Mouse (Mus musculus) layer of hippocampus, adult 8-10 months (tissue): Measurements from ENCODE around the gene Uncx. TPM values are rescaled to one million over a fixed set of nuclear protein-coding genes. Genes with fewer than 3 reads are reported as not detected.
A peak's percentile ranks its signal among the peaks of the same experiment; 100 is the strongest.

Experiments
- DNase-seq, 2 experiments: peaks; one replicate each; pipeline ENCODE4 v3.0.0; 2022; ENCODE audit warnings: low spot score in 2 of 2
- total RNA-seq, 4 experiments: library from RNA; stranded (reverse); gene quantifications; 2 replicates each; pipeline ENCODE4 v1.2.4; 2022

The Uncx gene
- total RNA-seq: not detected

- DNase-seq: no peak
These were observed at the start of gene Uncx for GRCm38 (mm10) chr5:139543214-139543613. Gene Uncx (plus strand): TSS chr5:139543494.

DNA sequence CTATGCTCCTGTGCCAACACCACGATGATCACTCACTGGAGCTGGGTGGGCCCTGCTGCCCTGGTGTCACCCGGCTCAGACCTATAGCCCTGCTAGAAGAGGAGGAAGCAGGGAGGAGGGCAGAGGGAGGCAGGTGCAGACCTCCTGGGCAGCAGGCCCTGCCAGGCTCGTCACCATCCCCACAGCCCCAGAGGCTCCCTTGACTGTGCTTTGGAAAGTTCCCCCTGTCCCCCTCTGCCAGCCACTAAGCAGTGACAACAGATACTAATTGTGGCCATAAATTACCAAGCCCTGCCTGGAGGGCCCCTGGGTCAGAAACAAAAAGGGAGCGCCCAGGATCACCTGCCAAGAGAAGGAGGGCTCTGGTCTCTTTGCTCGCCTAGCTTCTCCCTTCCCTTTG is 49.6 kb upstream of the Uncx start:
- no peak for DNase-seq

GRCm38 (mm10) chr5:139495019-139495669 is 48.1 kb upstream of the Uncx start:
- peak; percentile 41 to 64 for DNase-seq

DNA sequence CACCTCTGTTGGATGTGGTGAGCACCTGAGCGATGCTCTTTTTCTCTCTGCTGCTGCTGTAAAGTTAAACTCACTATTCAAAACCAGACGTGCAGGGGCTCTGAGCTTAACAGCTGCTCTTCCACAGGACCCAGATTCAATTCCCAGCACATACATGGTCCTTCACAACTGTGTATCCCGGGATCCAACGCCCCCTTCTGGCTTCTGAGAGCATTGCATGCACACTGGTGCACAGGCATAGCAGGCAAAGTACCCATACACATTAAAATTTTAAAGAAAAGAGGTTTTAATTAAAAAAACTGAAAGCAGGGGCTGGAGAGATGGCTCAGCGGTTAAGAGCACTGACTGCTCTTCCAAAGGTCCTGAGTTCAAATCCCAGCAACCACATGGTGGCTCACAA is 46.4 kb upstream of the Uncx start:
- no peak for DNase-seq

GRCm38 (mm10) chr5:139498791-139499190 is 44.5 kb upstream of the Uncx start:
- DNase-seq: no peak

DNA sequence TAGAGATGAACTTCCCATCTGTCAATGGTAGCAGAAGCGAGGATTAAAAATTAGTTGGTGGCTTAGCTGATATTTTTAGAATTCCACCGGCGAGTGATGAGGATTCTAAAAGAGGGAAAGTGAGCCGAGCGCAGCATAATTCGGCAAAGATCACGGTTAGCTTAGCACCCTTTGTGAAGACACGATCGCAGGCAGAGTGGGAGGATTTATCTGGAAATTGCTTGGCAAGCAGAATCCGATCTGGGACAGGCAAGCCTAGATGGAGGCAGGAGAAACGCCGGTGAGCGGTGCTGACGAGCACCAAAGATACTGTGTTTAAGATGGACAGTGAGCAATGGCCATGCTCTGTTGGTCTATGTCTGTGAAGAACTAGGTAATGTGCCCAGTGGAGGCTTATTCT is 41.0 kb upstream of the Uncx start:
- peak; percentile 35 to 48 for DNase-seq

DNA sequence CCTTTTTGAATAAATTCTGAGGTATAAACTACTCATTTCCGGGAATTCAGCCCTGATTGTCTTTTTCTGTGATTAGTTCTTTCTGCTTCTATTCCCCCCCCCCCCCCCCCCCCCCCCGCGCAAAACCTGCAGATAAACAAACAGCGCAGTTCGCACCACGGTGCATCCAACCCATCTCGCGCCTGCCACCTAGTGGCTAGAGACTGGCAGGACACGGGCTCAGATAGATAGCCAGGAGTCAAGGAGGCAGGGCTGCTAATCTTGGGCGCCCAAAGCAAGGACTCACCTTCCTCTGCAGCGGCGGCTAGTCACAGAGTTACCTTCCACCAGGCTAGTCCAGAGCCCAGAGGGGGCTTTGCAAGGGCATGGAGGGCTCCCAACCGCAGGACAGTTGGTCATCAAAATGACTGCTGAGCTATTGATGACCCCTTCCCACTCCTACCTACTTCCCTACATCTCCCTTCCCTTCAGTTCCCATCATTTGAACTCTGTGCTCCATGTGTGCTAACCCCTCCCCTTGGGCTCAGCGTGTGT is 38.2 kb upstream of the Uncx start:
- DNase-seq: peak; percentile 50 to 81

DNA sequence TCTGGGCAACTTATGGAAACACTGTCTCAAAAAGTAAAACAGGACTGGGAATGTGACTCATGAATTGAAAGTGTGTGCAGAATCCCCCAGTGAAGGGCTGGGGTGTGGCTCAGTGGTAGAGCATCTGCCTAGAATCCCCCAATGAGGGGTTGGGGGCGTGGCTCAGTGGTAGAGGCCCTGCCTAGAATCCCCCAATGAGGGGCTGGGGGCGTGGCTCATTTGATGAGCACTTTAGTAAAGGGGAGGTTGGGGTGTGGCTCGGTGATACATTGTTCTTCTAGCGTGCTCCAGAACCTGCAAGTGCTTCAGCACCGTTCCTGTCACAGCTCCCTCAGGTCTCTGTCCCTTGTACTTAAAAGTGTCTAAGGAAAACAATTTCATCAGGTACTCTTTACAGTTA is 37.1 kb upstream of the Uncx start:
- no peak for DNase-seq

GRCm38 (mm10) chr5:139510682-139511366 is 32.5 kb upstream of the Uncx start:
- no peak for DNase-seq

GRCm38 (mm10) chr5:139512201-139512600 is 31.1 kb upstream of the Uncx start:
- no peak for DNase-seq

DNA sequence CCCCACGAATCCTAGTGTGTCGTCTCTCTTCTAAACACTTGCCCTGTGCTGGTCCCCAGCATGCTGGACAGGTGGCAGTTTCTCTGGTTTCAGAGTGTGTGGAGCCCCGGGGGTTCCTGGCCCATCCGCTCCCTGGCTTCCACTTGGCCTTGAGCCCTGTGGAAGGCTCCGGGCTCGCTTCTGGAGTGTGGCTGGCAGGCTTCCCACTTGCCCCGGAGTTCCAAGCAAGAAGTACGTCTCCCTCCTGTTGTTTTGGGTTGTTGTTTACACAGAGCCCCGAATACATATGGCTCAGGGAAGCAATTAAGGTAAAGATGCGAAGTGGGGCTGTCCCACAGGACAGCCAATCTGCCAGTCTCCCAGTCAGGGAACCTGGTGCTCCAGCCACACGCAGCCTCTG is 27.0 kb upstream of the Uncx start:
- DNase-seq: no peak

DNA sequence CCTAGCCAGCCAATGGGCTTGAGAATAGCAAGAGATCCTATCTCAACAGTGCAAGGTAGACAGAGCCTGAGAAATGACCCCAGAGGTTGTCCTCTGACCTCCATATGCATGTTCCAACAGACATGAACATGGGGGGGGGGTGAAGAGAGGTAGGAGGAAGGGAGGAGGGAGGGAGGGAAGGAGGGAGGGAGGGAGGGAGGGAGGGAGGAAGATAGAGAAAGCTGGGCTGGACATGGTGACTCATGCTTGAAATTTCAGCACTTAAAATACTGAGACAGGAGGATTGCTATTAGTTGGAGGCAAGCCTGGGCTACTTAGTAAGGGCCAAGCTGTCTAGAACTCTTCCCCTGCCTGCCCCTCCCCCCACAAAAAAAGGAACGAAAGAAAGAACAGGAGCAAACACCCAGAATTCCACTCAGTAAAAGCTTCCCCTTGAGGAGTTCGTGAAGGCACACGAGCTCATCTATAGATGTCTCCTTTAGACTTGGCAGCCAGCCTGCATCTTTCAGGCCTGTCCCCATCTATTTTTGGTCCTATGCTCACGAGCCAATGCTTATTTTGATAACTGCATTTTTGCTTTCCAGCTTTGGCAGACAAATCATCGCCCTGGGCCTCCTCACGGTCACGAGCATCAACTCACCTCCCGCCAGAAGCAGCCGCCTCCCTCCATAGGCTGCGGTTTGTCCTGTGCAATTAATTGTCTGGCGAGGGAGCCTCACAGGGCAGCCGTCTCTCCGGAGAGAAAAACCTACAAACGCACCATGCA is 23.0 kb upstream of the Uncx start:
- no peak for DNase-seq

DNA sequence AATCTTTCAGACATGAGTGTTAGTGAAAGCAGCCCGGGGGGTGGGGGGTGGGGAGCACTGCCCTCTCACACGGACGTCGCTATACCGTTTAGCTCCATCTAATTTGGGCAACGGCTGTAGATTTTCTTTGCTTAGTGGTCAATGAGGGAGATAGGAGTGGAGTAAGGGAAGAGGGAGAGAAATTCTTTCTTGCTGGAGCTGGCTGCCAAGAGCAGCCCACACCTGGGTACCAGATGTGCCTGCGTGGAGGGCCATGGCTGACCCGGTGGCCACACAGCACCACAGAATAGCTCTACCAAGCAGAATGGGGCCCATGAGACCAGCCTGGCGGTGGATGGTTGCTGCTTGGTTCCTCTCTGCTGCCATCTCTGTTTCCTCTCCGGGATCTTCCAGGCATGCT is 21.3 kb upstream of the Uncx start:
- no peak for DNase-seq

- DNase-seq: no peak
These were observed 14.4 kb upstream of the Uncx start for GRCm38 (mm10) chr5:139528851-139529250.

GRCm38 (mm10) chr5:139535386-139535919 is 7.8 kb upstream of the Uncx start:
- DNase-seq: no peak

DNA sequence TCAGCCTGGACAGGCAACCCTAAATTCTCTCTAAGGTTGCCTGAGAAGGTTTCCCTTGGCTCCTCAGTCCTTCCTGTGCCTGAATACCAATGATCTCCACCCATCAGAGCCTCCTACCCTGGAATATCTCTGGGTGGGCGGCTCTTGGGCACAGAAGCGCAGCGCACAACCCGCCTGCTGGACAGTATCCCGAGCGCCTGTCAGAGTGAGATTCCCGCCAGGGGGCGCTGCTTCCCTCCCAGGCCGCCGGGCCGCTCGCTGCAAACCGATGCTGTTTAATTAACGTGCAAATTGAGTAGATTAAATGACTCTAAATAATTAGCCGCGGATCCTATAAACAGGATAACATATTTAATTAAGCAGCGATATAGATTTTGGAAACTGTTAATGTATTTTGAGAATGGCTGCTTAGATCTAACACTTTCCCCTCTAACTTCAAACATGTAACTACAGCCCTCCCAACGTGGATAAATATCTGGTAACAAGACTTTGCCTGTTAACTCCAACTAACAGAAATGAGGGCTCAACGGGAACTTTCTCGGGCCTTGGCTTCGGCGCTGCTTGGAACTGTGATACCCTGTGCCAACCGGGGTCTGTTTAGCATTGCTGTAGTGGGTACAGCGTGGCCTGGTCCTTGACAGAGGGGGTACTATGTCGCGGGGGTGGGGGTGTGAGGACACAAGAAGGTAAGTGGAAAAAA is 6.9 kb upstream of the Uncx start:
- peak in 1 of 2 experiments; percentile 59 for DNase-seq

DNA sequence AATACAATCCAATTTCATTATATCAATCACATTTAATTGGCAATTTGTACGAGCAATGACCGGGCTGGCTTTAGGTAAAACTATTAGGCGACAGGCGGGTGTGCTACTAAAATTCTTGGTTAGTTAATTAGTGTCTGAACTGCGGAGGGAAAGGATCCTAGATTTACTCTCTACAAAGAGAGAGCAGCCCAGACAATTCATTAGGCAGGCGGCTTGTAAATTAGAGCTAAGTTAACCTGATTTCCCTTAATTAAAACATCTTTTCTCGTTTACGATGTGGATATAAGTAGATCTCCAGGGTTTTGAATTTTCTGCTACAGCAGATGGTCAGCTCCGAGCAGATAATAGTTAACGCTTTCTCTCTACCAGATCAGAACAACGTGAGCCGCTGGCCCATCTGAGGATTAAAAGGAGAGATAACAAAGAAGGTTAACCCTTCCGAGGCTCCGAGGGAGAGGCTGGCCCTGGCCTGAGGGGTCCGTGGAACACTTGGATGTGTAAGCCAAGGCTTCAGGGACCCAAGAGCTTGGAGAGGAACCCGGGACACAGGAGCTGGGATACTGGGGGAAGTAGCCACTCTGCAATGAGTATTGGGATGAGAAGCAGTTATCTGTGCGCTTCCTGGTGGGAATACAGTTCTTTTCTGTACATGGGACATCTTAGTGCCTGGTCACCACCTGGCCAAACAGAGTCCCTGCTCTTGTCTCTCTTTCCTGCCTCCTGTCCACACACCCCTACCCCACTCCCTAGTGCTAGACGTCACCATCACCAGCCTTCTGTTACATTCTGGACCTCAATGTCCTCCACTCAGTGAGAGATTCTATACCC is 6.2 kb upstream of the Uncx start:
- DNase-seq: no peak

DNA sequence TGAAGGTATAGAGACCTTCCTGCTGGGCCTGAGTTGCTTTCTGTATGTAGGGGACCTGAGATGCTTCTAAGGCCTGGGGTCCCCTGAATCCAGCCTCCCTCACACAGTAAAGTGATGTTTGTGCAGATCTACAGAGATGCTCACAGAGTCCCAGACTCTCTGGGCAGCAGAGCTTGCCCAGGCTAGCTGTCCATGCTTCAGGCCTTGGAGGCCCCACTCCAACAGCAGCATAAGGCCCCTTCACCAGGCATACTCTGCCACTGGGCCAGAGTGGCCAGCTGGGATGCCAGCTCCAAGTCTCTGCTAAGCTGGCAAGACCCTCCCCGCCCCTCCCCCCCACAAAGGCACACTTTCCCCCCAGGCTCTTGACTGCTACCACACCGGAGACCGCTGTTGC is 5.6 kb upstream of the Uncx start:
- no peak for DNase-seq

GRCm38 (mm10) chr5:139541151-139542042 is 1.9 kb upstream of the Uncx start:
- DNase-seq: no peak

DNA sequence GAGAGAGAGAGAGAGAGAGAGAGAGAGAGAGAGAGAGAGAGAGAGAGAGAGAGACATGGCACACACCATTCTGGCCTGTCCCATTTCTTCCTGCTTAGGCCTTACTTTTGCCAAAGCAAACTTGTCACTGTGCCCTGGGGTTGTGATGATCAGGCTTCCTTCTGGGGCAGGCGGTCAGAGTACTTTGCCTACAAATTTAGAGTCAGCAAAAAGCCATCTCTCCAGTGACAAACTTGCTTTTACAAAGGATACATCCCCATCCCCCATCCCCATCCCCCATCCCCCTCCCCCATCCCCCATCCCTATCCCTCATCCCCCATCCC is 1.3 kb upstream of the Uncx start:
- DNase-seq: no peak
